Mouse (Mus musculus) frontal cortex, adult 2 months (tissue): ENCODE results near the gene Hs1bp3. TPM values are rescaled to one million over a fixed set of nuclear protein-coding genes. Genes with fewer than 3 reads are reported as not detected.

ENCODE experiments used
- DNase-seq, 2 experiments: peaks; one replicate each; pipeline ENCODE4 v3.0.0; 2022; ENCODE audit warnings: low spot score in 1 of 2; ENCODE audit errors: extremely low spot score in 1 of 2
- polyA plus RNA-seq: library from polyadenylated mRNA; depleted of rRNA; stranded (reverse); fragments of >200 nt; gene quantifications from 2 replicates; pipeline ENCODE4 v1.2.3, GENCODE M21; 2012; rRNA removed

The Hs1bp3 gene
- polyA plus RNA-seq, 1 experiment: 12.8 TPM

DNA sequence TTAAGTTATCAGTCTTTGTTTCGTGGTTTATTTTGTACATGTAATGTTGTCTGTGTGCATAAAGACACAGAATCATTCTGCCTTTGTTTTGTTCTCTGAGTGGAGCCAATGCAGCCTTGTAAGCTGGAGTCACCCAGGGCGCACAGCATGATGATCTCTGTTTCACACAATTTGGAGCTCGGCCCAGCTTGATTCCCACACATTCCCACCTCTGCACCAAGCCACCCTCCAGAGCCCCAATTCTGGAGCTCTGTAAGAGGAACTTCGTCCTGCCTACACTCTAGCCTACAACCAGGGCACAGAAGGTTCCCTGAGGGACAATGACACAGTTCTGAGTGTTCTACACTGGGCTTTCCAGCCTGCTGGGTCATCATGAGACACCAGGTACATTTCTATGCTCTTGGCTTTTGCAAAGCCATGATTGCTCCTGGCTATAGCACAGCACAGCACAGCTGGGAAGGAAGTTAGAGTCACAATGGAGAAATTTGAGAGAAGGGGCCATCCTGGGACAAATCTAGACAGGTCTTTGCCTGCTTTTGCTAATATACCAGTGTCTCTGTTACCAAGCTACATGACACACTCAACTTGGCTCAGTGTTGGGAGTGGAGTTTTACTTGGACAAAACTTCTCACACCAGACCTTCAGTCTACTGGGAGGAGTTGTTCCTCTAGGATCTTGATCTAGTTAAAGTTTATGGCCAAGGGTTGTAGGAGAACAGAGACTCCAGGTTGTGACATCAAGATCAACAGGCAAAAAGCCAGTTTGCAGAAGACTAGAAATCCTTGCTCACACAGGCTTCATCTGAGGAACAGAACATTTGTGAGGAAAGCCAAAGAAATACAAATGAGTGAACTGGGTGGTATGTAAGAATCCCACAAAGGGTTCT is 75.5 kb downstream of the Hs1bp3 start:
- peak in 1 of 2 experiments; percentile 48 for DNase-seq

DNA sequence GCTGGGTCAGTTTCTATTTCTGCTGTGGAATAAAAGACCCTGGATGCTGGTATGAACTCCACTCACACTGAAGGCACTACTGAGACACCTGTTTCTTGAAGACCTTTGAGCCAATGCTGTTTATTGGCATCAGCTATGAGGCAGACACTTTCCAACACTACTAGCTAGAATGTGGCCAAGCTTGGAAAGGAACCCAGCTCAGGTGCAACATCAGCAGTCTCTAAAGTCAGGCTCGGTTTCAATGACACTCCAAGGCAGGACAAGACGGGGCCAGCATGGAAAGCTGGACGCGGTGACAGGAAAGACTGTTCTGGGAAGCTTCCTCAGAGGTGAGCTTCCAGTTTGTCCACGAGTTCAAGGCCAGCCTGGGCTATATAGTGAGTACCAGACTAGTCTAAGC is 80.0 kb downstream of the Hs1bp3 start:
- DNase-seq: no peak

Other genes starting within 250 kb of the Hs1bp3 start
- 41.9 and 45.5 TPM in 2 replicates for gene Ldah, start 105.3 kb upstream of the Hs1bp3 start, polyA plus RNA-seq
- 0.08 and 0.26 TPM in 2 replicates for gene Gdf7, start 11.5 kb upstream of the Hs1bp3 start, polyA plus RNA-seq
- gene Rhob, start 186.6 kb downstream of the Hs1bp3 start, polyA plus RNA-seq: 285 and 316 TPM in 2 replicates